Mouse (Mus musculus) 416B (cell line): ENCODE data around the gene Rybp.

ENCODE experiments used
- DNase-seq: peaks from one replicate; pipeline ENCODE4 v3.0.0; 2011; ENCODE audit warnings: low read depth

Gene Rybp

DNA sequence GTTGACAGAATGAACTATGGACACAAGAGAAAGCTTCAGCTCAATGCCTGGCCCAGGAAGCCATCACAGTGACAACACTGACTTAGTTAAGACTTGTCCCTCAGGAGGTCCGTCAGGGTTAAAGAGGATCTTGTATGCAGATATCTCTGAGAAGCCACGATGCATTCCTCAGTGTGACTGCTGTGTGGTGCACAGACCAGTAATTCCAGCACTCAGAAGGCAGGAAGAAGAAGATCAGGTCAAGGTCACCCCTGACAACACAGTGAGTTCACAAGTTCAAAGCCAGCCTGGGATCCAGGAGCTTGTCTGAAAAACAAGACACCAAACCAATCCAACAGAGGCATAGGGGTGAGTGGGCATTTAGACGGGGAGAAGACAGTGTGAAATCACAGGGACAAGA, 67.3 kb downstream of the Rybp start:
- DNase-seq, result no peak

DNA sequence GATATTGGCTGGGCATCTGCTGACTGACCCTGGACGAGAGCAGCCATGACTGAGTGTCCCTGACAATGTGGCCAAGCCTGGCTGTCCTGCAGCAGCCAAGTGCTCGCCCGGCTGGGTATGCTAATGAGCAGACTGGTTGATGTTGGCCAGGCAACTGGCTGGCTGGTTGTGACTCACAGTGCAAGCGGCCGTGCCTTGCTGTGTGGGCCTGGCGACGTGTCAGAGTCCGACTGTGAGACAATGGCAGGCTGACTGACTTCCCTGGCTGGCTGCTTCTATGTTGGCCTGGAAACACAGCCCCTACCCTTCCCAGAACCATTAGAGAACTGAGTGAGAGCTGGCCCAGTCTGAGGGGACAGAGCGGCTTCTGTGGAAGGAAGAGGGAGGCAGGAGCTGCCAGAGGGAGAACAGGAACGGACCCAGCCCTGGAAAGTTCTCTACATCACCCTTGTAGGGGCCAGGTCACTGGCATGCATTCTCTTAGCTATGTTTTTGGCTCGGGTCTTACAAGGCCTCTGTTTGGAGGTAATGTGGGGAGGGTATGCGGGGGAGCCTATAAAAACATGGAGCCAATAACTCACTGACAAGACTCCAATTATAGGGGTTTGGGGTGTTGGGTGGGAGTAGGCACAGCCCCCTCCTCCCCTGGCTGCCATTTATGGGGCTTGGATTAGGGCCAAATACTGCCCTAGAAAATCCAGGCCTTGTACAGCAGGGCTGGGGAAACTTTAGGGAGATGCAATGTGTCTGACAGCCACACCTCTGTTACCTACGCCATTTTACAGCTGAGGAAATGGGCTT, 68.5 kb downstream of the Rybp start:
- DNase-seq, result no peak

DNA sequence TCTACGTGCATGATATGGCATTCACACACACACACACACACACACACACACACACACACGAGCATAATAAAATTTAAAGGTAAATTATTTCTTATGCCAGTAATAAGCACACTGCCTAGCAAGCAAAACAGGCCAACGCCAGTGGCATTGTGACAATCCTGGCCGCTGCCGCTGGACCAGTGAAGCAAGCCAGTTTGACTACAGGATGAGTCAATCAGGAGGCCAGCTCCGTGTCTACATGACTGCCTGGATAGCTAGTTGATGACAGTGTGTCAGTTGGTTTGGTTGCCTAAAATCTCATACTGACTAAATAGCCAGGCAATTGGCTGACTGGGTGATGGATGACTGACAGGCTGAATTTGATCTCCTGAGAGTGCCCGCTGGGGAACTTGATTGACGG, 69.8 kb downstream of the Rybp start:
- no peak for DNase-seq

DNA sequence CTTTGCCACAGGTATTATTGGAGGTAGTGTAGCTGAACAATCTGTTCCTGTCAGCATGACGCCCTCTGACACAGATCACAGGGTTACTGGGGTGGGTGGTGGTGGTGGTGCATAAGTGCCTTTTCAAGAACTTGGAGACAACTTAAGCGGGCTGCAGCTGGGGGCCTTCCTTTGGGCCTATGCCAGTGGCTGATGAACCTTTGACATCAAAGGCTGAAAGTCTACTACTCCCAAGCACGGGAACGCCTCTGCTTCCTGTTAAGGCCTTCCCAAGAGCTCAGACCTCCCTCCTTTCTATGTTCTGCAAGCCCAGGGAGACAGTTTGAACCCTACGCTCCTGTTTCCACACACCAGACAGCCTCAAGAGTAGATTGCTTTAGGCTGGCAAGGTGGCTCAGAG, 70.3 kb downstream of the Rybp start:
- DNase-seq, result no peak

DNA sequence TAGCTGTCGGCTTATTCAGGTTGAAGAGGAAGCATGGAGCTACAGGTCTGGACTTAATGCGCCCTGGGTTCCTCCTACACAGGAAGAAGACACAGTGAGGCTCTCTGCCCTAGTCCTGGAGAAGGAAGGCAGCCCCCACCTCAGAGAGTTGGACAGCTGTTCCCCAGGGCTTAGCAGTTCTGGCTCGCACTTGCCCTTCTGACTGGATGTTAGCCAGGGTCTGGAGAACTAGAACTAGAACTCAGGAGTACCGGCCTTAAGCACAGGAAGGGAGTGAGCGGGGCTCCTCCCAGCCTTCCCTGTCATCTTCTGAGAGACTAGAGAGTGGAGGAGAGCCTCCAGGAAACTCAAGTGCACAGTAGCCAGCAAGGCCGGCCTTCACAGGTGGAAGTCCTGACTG, 71.5 kb downstream of the Rybp start:
- no peak for DNase-seq

DNA sequence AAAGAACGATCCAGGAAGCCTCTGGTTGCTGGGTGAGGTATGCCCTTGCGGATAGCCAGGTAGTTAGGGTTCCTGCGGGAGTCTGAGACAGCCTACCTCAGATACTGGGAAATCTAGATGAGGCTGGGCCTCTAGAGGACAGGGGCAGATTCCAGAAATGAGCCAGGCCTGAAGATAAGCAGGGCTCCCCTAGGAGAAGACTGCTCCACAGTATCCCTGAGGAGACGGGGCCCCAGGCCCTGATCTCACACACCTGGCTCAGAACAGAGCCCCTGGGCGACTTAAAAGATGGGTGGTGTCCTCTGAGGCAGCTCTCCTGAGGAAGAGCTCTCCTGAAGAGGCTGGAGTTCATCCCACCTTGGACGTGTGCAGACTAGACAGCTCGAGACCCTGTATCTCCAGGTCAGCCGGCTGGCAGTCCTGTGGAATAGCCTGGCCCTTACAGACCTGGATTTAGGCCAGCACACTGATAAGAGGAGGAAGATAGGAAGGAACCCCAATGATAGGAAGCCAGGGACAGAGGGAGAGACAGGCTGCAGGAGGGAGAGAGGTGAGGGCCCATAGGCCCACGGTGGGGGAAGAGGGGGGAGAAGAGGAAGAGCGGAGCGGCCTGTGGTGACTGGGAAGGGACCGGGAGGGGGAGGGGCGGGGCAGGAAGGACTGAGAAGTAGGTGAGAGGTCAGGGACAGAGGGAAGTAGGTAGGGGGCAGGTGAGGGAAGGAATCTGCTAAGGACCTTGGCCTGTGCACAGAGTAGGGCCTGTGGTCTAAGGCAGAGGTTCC, 73.0 kb downstream of the Rybp start:
- DNase-seq, result peak; percentile 69

DNA sequence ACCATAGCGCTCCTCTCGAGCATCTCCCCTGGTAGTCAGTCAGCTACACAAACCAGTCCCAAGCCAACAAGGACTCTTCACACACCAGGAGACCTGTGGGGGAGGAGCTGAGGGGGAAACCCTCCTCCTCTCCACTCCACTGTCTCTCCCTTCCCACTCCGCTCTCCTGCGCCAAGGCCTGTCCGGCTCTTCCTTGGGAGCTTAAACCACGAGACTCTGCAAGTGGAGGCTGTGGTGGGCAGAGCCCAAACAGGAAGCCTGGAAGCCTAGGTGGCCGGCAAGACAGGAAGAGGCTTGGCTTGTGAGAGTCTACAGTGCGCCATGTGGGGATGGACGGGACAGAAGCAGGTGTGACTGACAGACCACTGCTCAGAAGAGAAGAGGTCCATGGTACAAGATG, 73.7 kb downstream of the Rybp start:
- peak; percentile 76 for DNase-seq

DNA sequence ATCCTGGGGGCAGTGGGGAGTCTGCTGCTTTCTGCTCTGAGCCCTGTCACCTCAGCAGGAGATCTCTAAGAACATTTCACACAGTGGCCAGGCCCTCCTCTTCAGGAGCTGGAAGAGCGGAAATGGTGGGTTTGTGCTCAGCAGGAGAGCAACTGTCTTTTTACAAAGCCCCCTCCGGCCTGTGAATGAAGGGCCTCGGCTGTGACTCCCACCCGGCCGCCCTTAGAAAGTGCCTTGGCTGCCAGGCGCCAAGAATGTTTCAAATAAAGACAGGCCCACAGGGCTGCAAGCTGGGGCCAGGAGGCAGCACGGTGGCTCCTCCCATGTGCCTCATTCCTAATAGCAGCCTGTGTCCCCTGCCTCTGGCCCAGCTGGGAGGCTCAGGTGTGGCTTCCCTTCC, 74.5 kb downstream of the Rybp start:
- no peak for DNase-seq

DNA sequence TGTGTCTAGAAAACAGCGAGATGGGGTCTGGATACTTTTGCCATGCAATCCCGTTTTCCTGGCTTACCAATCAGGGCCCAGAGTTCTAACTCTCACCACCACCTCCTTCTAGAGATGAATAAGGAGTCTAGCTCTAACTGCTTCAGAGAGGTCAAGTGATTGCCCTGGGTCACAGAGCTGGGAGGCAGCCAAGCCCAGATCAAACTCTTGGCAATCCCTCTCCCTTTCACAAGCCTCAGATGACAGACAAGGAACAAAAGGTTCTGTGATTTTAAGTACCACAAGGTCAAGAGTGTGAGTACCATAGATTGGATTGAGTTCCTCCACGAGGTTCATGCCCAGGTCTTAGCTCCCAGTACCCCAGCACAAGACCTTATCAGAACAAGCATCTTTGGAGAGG, 75.6 kb downstream of the Rybp start:
- DNase-seq, result no peak

DNA sequence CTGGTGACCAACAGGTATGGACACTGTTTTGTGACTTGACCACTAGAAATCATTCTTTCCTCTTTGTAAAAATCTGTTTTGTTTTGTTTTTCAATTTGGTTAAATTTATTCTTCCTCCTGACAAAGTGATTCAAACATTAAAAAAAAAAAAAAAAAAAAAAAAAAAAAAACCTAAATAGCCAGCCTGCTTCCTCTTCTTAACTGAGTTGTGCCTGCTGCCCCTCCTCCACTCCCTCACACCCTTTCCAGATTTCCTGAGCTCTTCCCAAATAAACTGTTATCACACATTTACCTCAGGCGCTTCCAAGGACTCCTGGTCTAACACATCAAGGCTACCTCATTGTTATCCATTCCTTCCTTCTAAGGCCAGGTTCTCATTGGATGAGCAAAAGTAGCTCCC, 76.8 kb downstream of the Rybp start:
- DNase-seq, result no peak

DNA sequence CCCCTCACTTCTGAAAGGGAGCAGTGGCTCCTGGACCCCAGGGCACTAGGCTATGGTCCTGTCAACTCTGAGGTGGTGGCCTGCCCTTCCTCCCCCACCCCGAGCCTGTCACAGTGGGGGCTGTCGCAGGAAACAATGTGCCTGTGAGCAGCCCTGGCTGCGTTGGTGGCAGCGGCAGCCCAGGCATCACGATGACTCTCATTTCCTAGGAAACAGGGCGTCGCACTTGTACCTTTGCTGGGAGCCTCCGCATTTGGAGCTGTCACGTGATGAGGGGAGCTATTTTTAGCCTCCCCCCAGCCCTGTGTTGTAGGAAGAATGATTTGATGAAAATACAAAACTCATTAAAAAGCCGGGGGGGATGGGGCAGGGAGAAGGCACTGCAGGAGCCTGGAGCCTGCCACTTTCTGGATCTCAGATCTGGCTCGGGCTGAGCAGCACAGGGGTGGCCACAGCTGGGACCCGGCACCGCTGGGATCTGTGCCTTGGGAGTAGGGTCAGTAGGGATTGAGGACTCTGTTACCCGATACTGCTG, 80.5 kb downstream of the Rybp start:
- DNase-seq, result no peak

DNA sequence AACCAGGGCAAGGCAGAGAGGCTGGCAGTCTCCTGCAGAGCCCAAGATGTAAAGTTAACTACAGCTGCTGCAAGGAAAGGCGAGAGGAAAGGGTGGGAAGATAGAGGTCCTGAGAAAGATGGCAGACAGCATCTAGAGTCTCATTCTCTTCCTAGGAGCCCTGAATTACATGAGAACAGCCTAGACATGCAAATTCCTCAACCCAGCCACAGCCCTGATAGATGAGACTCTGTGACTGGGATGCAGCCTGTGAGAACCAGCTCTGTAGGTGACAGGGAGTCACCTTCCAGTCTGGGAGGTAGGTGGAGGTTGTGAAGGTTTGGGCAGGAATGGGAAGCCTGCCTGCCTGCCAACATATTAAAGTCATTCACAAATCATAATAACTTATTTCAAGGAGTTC, 81.0 kb downstream of the Rybp start:
- no peak for DNase-seq

DNA sequence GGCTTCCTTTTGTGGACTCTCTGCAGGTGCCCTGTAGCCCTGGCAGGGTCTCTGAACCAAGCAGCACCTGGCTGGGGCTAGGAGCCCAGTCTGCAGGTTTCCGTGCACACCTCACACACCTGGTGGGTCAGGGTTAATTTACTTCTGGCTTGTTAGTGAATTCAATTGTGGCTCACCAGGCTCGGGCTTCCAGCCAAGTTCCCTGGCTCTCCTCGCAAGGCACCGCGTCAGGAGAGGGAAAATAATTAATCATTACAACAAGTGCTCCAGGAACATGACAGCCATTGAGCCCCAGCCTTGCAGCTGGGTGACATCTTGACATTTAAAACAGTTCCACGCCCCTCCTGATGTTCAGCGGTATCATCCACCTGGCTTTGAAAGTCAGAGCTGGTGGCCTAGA, 82.8 kb downstream of the Rybp start:
- DNase-seq, result no peak

DNA sequence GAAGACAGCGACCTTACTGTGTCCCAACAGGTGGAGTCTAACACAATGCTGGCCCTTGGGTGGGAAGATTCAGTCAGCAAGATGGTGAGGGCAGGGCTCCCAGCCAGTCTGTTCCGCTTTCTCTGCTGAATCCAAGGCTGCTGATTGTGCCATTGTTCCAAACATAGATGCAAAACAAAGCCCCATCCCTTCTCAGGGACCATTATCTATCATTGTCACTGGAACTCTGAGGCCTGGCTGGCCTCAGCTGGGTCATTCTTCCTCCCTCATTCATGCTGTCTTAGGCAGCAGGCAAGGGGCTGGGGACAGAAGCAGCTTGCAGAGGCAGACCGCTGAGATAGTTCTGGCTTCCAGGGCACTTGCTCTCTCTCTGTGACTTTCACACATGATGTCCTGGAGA, 83.8 kb downstream of the Rybp start:
- no peak for DNase-seq

DNA sequence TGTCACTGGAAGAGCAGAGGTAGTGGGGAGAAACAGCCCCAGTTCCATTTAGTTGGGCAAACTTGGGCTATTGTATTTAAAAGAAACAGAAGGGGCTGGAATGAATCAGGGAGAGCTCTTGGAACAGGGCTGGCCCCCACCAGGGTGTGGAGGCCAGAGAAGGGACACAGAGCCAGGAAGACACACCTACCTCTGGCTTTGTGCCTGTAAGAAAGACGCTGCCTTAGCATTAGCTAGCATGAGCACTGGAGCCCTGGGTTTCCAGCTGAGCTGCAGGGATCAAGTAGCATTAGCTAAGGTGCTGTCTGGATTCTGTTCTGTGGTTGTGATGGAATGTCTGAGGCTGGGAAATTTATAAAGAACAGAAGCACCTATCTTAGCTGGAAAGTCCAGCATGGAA, 85.2 kb downstream of the Rybp start:
- DNase-seq, result no peak

DNA sequence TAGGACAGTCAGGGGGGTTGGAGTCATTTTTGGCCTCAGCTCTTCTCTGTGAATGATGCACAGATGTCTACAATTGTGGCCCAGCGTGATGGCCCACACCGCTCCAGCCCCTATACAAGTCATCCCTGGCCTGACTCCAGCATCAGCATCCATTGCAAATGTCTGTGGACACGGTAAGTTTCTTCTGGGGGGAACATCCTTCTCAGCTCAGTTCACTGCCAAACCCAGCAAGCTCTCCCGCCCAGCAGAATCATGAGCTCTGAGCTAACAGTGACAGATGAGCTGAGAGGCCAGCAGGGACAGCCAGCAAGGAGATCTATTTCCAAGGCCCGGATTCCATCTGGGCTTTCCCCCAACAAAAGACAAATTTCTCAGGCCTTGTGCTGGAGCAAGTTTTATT, 90.2 kb downstream of the Rybp start:
- no peak for DNase-seq

DNA sequence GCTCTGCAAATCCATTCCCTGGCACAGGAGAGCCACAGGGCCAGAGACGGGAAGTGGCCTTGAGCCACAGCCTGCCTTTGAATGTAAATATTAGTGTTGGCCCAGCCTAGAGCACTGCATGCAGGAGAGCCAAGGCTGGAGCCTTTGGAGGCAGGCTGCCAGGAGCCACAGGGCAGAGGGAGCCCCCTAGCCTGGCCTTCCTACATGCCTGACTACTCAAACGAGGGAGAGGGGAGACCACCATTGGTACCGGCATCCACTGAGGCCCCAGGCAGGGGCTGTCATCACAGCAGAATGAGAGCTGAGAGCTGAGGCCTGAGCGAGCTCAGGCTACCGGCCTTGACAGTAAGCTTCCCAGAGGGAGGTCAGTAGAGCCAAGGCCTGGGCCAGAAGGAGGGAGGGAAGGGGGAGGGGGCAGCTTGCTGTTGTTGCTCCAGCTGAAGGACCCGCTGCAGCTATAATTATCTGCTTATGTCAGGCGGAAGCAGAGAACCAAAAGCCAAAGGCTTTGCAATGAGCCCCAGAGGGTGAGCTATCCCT, 91.3 kb downstream of the Rybp start:
- peak; percentile 33 for DNase-seq

DNA sequence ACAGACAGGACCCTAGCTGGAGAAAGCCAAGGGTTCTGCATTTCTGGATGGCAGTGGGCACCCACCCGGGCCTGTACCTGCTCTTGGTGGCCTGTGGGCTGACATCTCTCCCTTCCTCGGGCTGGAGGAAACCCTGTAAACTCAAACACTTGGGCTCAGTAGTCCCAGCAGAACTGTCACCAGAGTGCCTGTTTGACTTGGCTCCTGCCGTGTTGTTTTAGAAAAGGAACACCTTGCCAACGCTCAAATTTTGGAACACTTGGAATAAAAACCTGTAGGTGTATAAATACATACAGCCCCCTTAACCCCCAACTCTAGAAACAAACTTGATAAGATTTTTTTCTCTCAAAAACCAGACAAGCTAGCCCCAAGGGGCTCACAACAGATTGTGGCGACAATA, 92.2 kb downstream of the Rybp start:
- no peak for DNase-seq

DNA sequence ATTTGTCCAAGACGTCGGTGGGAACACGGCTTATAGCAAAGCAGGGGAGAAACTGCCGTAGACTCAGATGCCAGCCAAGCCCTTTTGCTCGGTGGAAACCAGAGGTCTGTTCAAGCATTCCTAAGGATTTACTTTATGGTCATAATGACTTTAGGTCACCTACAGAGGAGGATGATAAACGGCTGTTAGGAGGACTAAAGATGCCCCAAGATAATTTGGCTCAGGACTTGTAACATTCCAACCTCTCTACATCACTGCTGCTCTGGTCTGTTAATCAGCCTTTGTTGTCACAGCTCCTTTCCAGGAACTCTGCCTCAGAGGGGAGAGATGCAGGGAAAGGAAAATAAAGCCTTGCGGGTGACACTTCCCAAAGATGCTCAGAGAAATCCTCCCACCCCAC, 93.5 kb downstream of the Rybp start:
- DNase-seq, result no peak

DNA sequence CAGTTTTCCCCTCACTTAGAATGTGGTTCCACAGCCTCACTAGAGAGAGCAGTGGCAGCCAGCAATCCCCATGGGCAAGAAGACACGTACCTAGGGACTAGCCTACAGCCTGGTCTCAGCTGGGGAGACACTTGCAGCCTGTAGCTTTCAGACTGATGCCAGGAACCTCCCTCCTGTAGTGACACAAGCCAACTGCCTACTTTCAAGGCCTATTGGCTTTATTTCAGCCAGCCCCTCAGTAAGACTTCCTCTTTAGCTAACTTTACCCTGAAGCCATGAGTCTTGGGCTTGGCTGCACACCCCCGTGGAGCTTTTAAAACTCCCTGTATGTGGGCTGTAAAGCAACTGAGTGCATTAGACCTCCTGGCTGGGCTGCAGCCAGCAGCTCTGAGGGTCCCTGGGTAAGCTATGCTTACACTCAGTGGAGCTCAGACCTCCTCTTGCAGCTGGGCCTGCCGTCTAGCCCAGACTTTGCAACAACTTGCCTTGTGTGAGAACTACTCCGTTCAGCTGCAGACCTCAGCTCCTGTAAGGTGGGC, 94.5 kb downstream of the Rybp start:
- DNase-seq, result peak; percentile 12

DNA sequence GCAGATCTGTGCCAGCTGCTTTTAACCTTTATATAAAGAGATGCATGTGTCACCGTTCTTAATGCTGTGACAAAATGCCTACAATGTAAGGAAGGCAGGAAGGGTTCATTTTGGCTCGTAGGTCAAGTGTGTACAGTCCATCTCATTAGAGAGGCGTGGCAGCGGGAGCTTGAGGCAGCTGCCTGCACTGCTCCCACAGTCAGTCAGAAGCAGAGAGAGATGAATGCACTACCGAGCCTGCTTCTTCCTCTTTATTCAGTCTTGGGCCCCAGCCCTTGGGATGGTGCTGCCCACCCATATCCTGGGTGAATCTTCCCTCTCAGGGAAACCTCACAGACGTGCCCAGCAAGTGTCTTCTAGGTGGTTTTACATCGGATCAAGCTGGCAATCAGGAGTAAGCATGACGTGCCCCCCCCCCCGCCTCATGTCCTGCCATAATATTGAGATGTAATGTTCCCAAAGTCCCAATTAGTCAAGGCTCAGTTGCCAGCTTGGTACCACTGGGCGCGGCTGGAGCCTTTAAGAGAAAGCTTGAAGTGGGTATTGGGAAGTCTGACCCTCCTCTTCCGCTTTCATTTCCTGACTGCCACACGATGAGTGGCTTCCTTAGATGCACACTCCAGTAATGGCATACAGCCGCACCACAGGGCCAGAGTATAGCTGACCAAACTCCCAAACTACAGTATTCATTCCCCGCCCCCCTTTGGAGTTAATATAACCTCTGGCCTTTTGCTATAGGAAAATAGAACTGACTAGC, 96.3 kb downstream of the Rybp start:
- DNase-seq, result no peak

DNA sequence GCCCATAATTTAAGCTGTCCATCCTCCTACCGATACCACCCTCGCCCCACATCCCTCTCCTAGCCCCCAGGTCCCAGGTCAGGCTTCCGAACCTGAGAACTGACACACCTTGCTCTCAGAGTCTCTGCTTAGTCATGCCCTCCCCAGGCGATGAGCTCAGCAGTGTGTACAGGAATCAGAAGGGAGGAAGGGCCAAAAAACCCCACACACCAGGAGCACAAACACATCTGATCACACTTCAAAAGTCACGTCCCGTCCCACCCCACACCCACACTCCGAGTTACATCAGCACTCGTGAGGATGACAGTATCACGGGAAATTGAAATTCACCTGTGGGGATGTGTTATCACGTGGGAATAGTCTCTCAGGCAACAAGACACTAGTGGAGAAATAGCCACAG, 97.0 kb downstream of the Rybp start:
- no peak for DNase-seq
